Mouse (Mus musculus) adrenal gland, postnatal 25 days (tissue): ENCODE results near the gene Sh3kbp1. TPM values are rescaled to one million over a fixed set of nuclear protein-coding genes. Genes with fewer than 3 reads are reported as not detected.

Experiments used
- DNase-seq: peaks from one replicate; pipeline ENCODE4 v3.0.0; 2021; ENCODE audit warnings: mixed read lengths
- total RNA-seq: library from RNA; stranded (reverse); gene quantifications from 2 replicates; pipeline ENCODE4 v1.2.3, GENCODE M21; 2021

Gene Sh3kbp1
- total RNA-seq, 1 experiment from 2014 or later = 20.9 TPM

DNA sequence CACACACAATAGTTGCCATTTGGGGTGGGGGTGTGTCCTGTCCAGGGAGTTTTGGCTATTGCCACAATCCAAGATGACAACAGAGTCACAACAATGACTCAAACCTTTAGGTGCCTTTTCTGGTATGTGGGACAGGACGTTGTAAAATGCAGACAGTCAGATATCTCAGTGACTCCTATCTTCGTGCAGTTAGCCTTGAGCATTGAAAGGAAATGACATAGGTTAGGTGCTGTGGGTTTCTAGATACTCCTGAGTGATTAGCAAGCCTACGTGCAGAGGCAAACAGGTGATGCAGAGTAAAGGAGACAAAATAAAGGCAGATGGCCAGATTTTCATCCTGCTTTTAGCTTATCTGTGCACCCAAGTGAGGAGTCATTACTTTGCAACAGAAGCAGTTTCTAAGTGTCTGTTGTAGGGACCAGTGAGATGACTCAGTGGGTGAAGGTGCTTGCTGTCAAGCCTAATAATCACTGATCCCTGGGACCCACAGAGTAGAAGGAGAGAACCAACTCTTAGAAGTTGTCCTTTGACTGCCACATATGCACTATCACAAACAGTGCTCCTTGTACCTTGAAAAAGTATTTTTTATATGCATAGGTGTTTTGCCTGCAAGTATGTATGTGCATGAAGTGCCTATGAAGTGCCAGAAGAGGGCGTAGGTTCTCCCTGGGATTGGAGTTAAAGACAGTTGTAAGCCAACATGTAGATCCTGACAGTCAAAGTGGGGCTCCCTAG lies 50.7 kb downstream of the Sh3kbp1 start:
- no peak for DNase-seq

- no peak for DNase-seq
Measured at GRCm38 (mm10) chrX:159678320-159678835, 51.3 kb downstream of the Sh3kbp1 start.

- DNase-seq = no peak
Measured at GRCm38 (mm10) chrX:159685521-159685920, 58.4 kb downstream of the Sh3kbp1 start.

DNA sequence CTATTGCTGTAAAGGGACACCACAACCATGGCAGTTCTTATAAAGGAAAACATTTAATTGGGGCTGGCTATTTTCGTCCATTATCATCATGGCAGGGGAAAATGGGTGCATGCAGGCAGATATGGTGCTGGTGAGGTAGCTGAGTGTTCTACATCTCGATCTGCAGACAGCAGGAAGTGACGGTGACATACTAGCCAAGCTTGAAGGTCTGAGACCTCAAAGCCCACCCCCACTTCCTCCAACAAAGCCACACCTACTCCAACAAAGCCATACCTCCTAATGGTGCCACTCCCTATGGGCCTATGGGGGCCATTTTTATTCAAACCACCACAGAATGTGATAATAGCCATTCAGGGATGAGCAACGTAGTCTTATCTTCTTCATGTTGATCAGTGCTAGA lies 59.8 kb downstream of the Sh3kbp1 start:
- no peak for DNase-seq

DNA sequence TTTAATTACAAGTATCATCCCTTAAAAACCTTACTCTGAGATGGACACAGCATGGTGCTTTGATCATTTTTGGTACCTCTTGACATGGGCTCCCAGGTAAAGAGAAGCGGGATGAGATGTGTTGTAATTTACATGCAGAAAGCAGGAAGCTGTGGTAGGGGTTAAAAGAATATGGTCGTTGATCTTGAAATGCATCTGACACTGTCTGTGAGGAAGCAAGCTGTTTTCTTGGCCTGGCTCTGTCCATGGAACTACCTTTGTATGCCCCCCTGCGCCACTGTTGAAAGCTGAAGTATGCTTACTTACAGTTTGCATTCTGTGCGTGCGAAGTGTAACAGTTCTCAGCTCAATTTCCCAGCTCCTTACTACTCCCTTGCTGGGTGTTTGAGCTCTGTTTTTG lies 61.6 kb downstream of the Sh3kbp1 start:
- DNase-seq = no peak

DNA sequence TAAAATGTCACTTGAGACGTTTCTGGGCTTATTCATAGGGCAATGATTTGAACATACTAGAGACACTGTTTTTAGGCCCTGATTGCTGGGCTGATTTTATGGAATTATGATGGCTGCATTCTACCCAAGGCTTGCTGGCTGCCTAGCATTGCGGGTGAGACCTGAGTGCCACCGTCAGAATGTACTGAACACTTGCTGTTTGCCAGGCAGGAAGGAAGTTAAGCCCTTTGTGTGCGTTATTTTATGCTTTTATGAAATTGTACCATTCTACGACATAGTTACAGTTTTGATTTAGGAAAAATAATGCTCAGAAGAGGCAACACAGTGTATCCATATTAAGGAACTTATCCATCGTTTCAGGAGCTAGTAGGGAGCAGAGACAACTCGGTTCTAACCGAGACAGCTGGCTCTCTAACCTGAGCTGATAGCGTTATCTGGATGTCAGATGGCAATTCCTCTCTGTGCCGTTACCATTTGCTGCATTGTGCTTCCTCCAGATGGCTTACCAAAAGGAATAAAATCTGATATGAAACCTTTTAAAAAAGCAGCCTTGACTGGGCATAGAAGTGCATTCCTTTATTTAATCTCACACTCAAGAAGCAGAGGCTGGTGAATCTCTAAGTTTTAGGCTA lies 62.8 kb downstream of the Sh3kbp1 start:
- DNase-seq = no peak

GRCm38 (mm10) chrX:159693126-159693525 lies 66.1 kb downstream of the Sh3kbp1 start:
- DNase-seq = no peak

- no peak for DNase-seq
Measured at GRCm38 (mm10) chrX:159696545-159696944, 69.5 kb downstream of the Sh3kbp1 start.

- DNase-seq = no peak
Measured at GRCm38 (mm10) chrX:159697030-159697454, 70.0 kb downstream of the Sh3kbp1 start.

DNA sequence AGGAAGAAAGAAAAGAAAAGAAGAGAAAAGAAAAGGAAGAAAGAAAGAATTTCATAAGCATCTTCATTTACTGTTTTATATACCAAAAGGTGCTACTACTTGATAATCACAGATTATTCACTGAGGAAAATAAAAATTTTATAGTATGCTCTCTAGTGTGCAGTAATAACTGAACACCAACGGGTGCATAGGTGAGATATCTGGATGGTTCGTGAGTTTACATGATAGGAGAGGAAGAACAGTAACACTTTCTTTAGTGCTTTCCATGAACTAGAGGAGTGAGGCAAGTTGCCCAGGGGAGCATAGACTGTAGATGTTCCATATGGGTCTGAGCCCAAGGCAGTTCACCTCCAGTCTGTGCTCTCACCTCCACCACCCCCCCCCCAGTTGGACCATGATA lies 75.8 kb downstream of the Sh3kbp1 start:
- no peak for DNase-seq

DNA sequence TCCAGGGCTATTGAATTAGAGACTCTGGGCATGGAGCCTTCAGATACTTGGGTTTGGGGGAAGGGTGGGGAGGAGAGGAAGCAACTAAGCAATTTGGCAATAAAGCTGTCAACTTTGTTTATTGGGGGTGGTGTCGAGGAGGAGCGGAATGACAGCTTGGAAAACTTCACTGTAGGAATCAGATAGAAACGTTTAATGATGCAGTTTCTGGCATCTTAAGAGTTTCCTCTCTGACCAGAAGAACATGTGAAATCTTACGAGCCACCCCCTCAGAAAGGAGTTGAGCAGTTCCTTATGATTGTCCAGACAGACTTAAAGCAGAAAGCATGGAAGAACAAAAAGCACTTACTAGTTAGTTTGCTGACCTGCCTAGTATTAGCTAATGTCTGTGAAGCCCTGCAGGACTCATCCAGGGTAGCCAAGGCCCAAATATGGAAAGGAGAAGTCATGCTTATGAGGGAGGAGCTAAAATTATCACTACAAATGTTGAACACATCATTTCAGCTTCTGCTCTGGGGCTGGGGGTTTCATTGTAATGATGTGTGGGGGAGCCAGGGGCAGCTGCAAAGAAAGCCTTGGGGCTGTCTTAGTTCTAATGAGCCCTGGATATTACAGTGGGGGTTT lies 77.4 kb downstream of the Sh3kbp1 start:
- DNase-seq = no peak

DNA sequence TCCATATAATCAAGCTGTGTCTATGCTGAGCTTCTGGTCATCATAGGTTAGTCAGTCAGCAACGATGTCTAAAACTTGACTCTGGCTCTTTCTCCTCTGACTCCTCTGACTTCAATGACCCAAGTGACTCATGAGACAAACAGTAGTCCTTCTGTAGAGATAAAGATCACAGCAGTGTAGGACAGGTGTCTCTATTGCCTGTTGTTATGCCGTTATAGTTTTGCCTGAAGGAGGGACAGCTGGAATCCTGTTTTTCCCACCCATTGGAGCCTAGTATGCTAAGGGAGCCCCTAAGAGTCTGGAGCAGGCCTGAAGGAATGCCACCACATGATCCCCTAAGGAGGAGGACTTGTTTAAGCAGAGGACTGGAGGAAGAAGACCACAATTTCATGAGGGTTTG lies 78.3 kb downstream of the Sh3kbp1 start:
- DNase-seq = no peak

GRCm38 (mm10) chrX:159708076-159708830 lies 81.2 kb downstream of the Sh3kbp1 start:
- no peak for DNase-seq

DNA sequence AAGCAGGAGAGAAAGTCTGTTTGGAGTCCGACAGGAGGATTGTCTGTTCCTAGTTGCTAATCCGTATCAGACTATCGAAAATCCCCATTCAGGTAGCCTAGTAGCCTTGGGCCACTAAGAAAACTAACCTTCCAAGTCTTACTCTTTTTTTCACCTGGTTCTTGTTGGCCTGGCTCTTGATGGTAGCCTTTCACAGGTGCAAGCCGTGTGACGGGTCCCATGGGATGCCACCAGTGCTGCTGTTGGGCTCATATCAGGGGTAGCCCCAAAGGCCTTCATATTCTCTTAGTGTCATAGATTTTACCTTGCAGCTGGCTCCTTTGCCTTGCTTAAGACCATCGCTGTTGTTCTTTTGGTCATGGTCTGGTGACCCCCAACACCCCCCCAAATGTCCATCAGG lies 82.2 kb downstream of the Sh3kbp1 start:
- no peak for DNase-seq

DNA sequence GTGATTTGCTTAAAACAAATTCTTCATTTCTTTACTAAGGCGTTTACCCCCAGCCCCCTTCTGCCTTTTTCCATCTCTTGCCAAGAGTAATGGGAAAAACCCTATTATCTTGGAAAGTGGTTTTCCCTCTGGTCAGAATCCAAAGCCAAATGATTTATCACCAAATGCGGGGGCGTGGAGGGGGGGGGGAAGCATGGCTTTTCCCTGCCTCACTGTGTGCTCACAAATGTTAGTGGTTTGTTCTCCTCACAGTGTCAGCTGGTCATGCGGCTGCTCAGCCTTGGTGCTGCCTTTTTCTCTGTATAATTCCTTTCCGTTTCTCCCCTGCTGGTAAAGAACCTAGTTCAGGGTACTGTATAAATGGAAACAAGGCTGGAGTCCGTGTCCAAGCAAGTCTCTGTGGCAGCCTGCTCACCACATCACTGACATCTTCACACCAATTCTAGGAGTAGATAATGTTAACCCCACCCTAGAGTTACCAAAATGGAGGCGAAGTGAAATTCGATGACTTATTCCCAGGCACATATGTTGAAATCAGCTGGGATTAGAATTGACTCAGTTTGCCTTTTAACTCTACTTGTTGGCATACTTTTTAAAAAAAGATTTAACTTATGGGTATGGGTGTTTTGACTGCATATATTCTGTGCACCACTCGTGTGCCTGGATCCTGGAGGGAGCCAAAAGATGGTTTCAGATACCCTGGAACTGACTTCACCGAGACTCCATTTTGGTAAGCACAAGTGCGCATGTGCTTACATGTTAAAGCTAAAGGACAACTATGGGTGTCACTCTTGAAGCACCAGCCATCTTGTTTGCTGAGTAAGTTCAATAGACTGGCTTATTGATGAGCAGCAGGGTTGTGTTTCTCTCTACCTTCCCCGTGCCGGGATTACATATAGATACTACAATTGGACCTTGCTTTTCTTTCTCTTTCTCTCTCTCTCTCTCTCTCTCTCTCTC lies 84.3 kb downstream of the Sh3kbp1 start:
- DNase-seq = no peak

- no peak for DNase-seq
Measured at GRCm38 (mm10) chrX:159713191-159713590, 86.1 kb downstream of the Sh3kbp1 start.

DNA sequence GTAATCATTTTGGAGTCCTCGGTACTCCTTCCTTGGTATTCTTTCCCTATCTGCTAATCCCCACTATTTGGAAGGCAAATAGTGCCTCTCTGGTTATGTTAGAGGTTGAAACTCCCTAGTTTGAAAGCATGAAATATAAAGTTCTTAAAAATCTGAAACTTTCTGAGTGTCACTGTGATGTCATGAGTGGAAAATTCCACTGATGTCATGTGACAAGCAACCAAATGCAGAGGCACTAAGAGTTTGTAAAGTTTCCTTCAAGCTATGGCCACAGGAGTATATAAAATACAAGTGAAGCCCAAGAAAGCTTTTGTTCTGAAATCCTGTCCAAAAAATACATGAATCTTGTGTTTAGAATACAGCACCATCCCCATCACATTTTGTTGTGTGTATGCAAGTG lies 94.3 kb downstream of the Sh3kbp1 start:
- no peak for DNase-seq

- DNase-seq = no peak
Measured at GRCm38 (mm10) chrX:159731421-159731820, 104.3 kb downstream of the Sh3kbp1 start.

DNA sequence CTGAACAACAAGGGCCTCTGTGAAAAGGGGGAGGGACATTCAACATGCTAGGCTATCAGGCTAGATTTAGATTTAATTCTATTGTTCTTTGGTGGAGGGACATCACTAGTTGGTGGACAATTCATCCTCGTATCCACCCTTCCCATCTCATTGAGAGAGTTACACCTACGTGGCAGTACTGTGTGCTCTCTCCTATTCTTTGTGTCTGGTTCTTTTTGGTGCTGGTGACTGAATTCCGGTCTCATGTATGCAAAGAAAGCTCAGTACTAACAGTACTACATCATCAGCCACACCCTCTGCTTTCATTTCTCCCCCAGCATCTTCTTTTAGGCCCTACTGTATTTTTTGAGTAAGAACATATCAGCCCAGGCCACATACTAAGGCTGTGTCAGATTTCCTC lies 105.8 kb downstream of the Sh3kbp1 start:
- DNase-seq = no peak

GRCm38 (mm10) chrX:159733948-159734347 lies 106.9 kb downstream of the Sh3kbp1 start:
- no peak for DNase-seq

GRCm38 (mm10) chrX:159735513-159736099 lies 108.5 kb downstream of the Sh3kbp1 start:
- DNase-seq = peak; percentile 1
